Mouse (Mus musculus) CH12.LX (cell line): Measurements from ENCODE around the gene Olfr1255.

ENCODE experiments used
- CTCF ChIP-seq, 2 experiments: IDR thresholded peaks in 1 of 2; conservative IDR thresholded peaks in 1 of 2; 2 replicates each; pipeline ENCODE4 v1.5.1; 2011 to 2012; ENCODE audit warnings: low read depth in 2 of 2, low read length in 2 of 2, improper control_type of control experiment in 1 of 2, inconsistent platforms in 1 of 2, mild to moderate bottlenecking in 1 of 2, moderate library complexity in 1 of 2
- ELF1 ChIP-seq: IDR thresholded peaks from 2 replicates; pipeline ENCODE4 v1.6.1; 2014; ENCODE audit warnings: low read depth, mild to moderate bottlenecking, inconsistent platforms, low read length, improper control_type of control experiment
- EP300 ChIP-seq: IDR thresholded peaks from 2 replicates; pipeline ENCODE4 v1.6.1; 2011; ENCODE audit warnings: low read length, improper control_type of control experiment
- MAFK ChIP-seq: IDR thresholded peaks from 2 replicates; pipeline ENCODE4 v1.6.1; 2011; ENCODE audit warnings: low read length, improper control_type of control experiment; ENCODE audit not compliant: insufficient replicate concordance
- MAX ChIP-seq: IDR thresholded peaks from 2 replicates; pipeline ENCODE4 v1.6.1; 2011; ENCODE audit warnings: low read length, improper control_type of control experiment
- MAZ ChIP-seq: IDR thresholded peaks from 2 replicates; pipeline ENCODE4 v1.6.1; 2012; ENCODE audit warnings: low read depth, mild to moderate bottlenecking, inconsistent platforms, low read length, improper control_type of control experiment, moderate library complexity
- MEF2A ChIP-seq: IDR thresholded peaks from 2 replicates; pipeline ENCODE4 v1.6.1; 2014; ENCODE audit warnings: low read depth, mild to moderate bottlenecking, inconsistent platforms, low read length, improper control_type of control experiment, borderline replicate concordance
- NELFE ChIP-seq: IDR thresholded peaks from 2 replicates; pipeline ENCODE4 v1.6.1; 2011; ENCODE audit warnings: low read depth, low read length, improper control_type of control experiment
- POLR2A ChIP-seq: IDR thresholded peaks from 2 replicates; pipeline ENCODE4 v1.6.1; 2011; ENCODE audit warnings: low read depth, mild to moderate bottlenecking, improper control_type of control experiment, low read length
- SMC3 ChIP-seq: IDR thresholded peaks from 2 replicates; pipeline ENCODE4 v1.6.1; 2011; ENCODE audit warnings: low read depth, low read length, improper control_type of control experiment
- TBP ChIP-seq: conservative IDR thresholded peaks from 2 replicates; pipeline ENCODE4 v1.6.1; 2011; ENCODE audit warnings: low read depth, low read length, improper control_type of control experiment
- UBTF ChIP-seq: IDR thresholded peaks from 2 replicates; pipeline ENCODE4 v1.6.1; 2012; ENCODE audit warnings: low read depth, mild to moderate bottlenecking, inconsistent platforms, low read length, improper control_type of control experiment, moderate library complexity

GRCm38 (mm10) chr2:89793519-89793918, 18.3 kb upstream of the Olfr1255 start, which contains the start of gene Olfr1254:
- no peak for TF ChIP-seq POLR2A
- no peak for TF ChIP-seq EP300
- TF ChIP-seq ELF1 = no peak
- no peak for TF ChIP-seq MEF2A
- TF ChIP-seq CTCF (conservative IDR thresholded peaks at IDR 0.05 in 1 of 2, IDR thresholded peaks at IDR 0.05 in 1 of 2; ENCODE audit: low read depth in 2 of 2, low read length in 2 of 2) = no peak
- no peak for TF ChIP-seq TBP
- no peak for TF ChIP-seq UBTF
- TF ChIP-seq MAZ = no peak
- no peak for TF ChIP-seq MAFK
- no peak for TF ChIP-seq NELFE
- no peak for TF ChIP-seq MAX
- no peak for TF ChIP-seq SMC3
